Mouse (Mus musculus): Measurements from ENCODE around the gene D17H6S53E. TPM values are rescaled to one million over a fixed set of nuclear protein-coding genes. Genes with fewer than 3 reads are reported as not detected.

The D17H6S53E gene
- polyA plus RNA-seq, 1 experiment from 2014 or later: 10.1 TPM

- ATAC-seq (replicated peaks; ENCODE audit: extremely low read depth, insufficient read depth, low FRiP score): no peak
- H3K36me3 ChIP-seq (ENCODE audit: control insufficient read depth, insufficient read depth): peaks cover 45% of the 10 kb centered on the region
- H3K27me3 ChIP-seq (ENCODE audit: control insufficient read depth, insufficient read depth, low read length): no peaks in the 10 kb centered on the region
- no peak overlapping the region for H3K4me3 ChIP-seq (ENCODE audit: low read length)
- H3K27ac ChIP-seq (ENCODE audit: low read length): no peak overlapping the region
- H3K9me3 ChIP-seq (replicated peaks; ENCODE audit: control insufficient read depth, low read length): no peaks in the 10 kb centered on the region
- H3K9ac ChIP-seq (ENCODE audit: low read length): no peak overlapping the region; the same call in 1 of the 2 replicates
- H3K4me1 ChIP-seq (ENCODE audit: control insufficient read depth, insufficient read depth, low read length): no peaks in the 10 kb centered on the region
- H3K4me2 ChIP-seq (ENCODE audit: low read depth, low read length): no peak overlapping the region
- 89% methylated on average over 12 of the region's 12 CpGs for WGBS
Measured at GRCm38 (mm10) chr17:35096597-35096996, 29.6 kb upstream of the D17H6S53E start.

- H3K36me3 ChIP-seq (ENCODE audit: control insufficient read depth, insufficient read depth): peaks cover 47% of the 10 kb centered on the region
- no peak overlapping the region for H3K27ac ChIP-seq (ENCODE audit: low read length)
- no peak overlapping the region for H3K4me3 ChIP-seq (ENCODE audit: low read length)
- H3K9me3 ChIP-seq (replicated peaks; ENCODE audit: control insufficient read depth, low read length): no peaks in the 10 kb centered on the region
- WGBS: 89% methylated on average over 12 of the region's 12 CpGs
- H3K4me1 ChIP-seq (ENCODE audit: control insufficient read depth, insufficient read depth, low read length): no peaks in the 10 kb centered on the region
- no peak overlapping the region for H3K4me2 ChIP-seq (ENCODE audit: low read depth, low read length)
- no peak for ATAC-seq (replicated peaks; ENCODE audit: extremely low read depth, insufficient read depth, low FRiP score)
- no peak overlapping the region for H3K9ac ChIP-seq (ENCODE audit: low read length)
- H3K27me3 ChIP-seq (ENCODE audit: control insufficient read depth, insufficient read depth, low read length): no peaks in the 10 kb centered on the region
Measured at GRCm38 (mm10) chr17:35097164-35097655, 29.0 kb upstream of the D17H6S53E start.

DNA sequence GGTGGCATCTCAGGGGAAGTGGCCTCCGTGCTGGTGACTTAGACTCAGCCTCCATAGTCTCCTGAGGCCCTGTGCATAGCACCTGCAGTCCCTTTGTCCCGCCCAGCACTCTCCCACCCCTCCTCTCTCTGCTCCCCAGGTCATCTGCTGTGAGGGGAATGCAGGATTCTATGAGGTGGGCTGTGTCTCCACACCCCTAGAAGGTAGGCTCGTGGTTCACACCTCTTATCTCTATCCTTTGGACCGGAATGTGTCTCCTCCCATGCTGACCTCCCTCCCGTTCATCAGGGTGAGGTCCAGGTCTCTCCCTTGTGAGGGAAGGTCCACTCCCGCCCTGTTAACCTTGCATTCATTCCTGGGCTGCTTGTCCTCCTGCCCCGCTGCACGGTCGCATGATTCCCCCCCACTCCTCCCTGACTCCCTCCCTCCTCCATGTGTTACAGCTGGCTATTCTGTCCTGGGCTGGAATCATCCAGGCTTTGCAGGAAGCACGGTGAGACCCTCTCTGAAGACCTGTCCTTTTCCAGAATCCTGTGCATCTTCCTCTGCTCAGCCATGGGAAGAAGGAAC lies 25.9 kb upstream of the D17H6S53E start:
- peaks cover 39% of the 10 kb centered on the region for H3K36me3 ChIP-seq (ENCODE audit: control insufficient read depth, insufficient read depth)
- no peak overlapping the region for H3K9ac ChIP-seq (ENCODE audit: low read length)
- peaks cover 2% of the 10 kb centered on the region; the same call in 1 of the 2 replicates for H3K4me1 ChIP-seq (ENCODE audit: control insufficient read depth, insufficient read depth, low read length)
- no peak overlapping the region for H3K4me3 ChIP-seq (ENCODE audit: low read length)
- H3K27me3 ChIP-seq (ENCODE audit: control insufficient read depth, insufficient read depth, low read length): no peaks in the 10 kb centered on the region
- no peak overlapping the region for H3K4me2 ChIP-seq (ENCODE audit: low read depth, low read length)
- no peaks in the 10 kb centered on the region for H3K9me3 ChIP-seq (replicated peaks; ENCODE audit: control insufficient read depth, low read length)
- 57% methylated on average over 10 of the region's 10 CpGs for WGBS
- H3K27ac ChIP-seq (ENCODE audit: low read length): no peak overlapping the region
- no peak for ATAC-seq (replicated peaks; ENCODE audit: extremely low read depth, insufficient read depth, low FRiP score)

DNA sequence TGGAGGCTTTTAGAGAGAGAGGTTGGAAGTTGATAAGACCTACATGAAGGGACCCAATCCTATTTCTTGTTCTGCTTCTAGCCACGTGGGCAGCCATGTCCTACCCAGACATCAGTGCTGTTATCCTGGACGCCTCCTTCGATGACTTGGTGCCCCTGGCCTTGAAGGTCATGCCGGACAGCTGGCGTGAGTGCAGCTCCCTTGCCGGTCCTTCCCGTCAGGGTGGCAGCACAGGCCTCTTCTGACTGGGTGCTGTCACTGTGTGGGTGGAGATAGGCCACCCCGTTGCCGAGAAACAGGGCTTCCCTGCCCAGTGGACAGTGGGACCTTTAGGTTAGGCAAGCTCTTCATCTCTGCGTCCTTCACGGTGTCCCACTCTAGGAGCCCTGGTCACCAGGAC lies 25.0 kb upstream of the D17H6S53E start:
- no peak for ATAC-seq (replicated peaks; ENCODE audit: extremely low read depth, insufficient read depth, low FRiP score)
- Histone ChIP-seq H3K27ac (ENCODE audit: low read length) (no peak overlapping the region), H3K9me3 (replicated peaks; ENCODE audit: control insufficient read depth, low read length) (no peaks in the 10 kb centered on the region), H3K9ac (ENCODE audit: low read length) (no peak overlapping the region), H3K27me3 (ENCODE audit: control insufficient read depth, insufficient read depth, low read length) (no peaks in the 10 kb centered on the region), H3K4me2 (ENCODE audit: low read depth, low read length) (no peak overlapping the region), H3K36me3 (ENCODE audit: control insufficient read depth, insufficient read depth) (peaks cover 39% of the 10 kb centered on the region), H3K4me3 (ENCODE audit: low read length) (no peak overlapping the region), H3K4me1 (ENCODE audit: control insufficient read depth, insufficient read depth, low read length) (peaks cover 4% of the 10 kb centered on the region; the same call in 1 of the 2 replicates)
- WGBS: 83% methylated on average over 11 of the region's 11 CpGs

GRCm38 (mm10) chr17:35102299-35102698 lies 23.9 kb upstream of the D17H6S53E start:
- 54% methylated on average over 8 of the region's 8 CpGs for WGBS
- peaks cover 6% of the 10 kb centered on the region; the same call in 1 of the 2 replicates for H3K4me1 ChIP-seq (ENCODE audit: control insufficient read depth, insufficient read depth, low read length)
- no peaks in the 10 kb centered on the region for H3K27me3 ChIP-seq (ENCODE audit: control insufficient read depth, insufficient read depth, low read length)
- H3K4me2 ChIP-seq (ENCODE audit: low read depth, low read length): no peak overlapping the region
- no peak for ATAC-seq (replicated peaks; ENCODE audit: extremely low read depth, insufficient read depth, low FRiP score)
- H3K4me3 ChIP-seq (ENCODE audit: low read length): no peak overlapping the region
- H3K27ac ChIP-seq (ENCODE audit: low read length): no peak overlapping the region
- peaks cover 32% of the 10 kb centered on the region for H3K36me3 ChIP-seq (ENCODE audit: control insufficient read depth, insufficient read depth)
- no peak overlapping the region for H3K9ac ChIP-seq (ENCODE audit: low read length)
- H3K9me3 ChIP-seq (replicated peaks; ENCODE audit: control insufficient read depth, low read length): no peaks in the 10 kb centered on the region

DNA sequence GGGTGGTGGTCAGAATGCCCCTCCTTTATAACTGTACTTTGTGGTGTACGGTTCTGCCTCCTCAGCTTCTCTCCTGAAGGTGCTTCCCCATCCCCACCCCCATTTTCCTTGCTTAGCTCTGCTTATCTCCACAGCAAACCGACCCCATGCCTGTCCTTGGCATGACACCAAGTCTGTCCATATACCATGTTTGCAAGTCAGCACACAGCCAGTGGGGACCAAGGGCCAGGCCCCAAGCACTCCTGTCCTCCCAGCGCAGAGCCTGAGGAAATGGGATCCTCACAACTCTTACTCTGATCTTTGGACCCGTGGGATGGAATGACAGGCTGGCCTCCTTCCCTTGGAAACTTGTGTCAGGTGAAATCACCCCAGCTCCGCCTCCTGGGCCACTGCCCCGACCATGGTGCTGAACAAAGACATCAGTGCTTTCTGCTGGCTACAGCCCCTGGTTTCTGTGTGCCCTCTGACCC lies 22.9 kb upstream of the D17H6S53E start:
- H3K4me2 ChIP-seq (ENCODE audit: low read depth, low read length): no peak overlapping the region
- H3K36me3 ChIP-seq (ENCODE audit: control insufficient read depth, insufficient read depth): peaks cover 28% of the 10 kb centered on the region
- no peak overlapping the region for H3K27ac ChIP-seq (ENCODE audit: low read length)
- H3K9me3 ChIP-seq (replicated peaks; ENCODE audit: control insufficient read depth, low read length): no peaks in the 10 kb centered on the region
- H3K4me1 ChIP-seq (ENCODE audit: control insufficient read depth, insufficient read depth, low read length): peaks cover 6% of the 10 kb centered on the region; the same call in 1 of the 2 replicates
- WGBS: 46% methylated on average over 6 of the region's 6 CpGs
- H3K27me3 ChIP-seq (ENCODE audit: control insufficient read depth, insufficient read depth, low read length): no peaks in the 10 kb centered on the region
- H3K4me3 ChIP-seq (ENCODE audit: low read length): no peak overlapping the region
- no peak for ATAC-seq (replicated peaks; ENCODE audit: extremely low read depth, insufficient read depth, low FRiP score)
- H3K9ac ChIP-seq (ENCODE audit: low read length): no peak overlapping the region

DNA sequence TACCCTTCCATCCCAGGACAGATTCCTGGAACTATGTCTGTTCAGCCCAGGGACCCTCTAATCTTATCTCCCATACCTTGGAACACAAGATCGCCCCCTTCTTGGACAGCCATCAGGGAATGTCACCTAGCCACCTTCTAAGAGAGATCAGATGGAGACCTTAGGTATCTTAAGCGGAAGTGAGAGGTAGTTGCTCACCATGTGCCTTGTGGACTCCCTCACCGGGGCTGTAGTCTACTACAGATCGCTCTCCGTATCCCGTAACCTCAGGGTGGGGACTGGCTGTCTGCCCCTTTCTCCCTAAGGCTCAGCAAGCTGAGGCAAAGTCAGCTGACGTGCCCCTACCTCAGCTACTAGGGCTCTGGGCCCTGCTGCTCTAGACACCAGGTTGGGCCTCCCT lies 22.1 kb upstream of the D17H6S53E start:
- H3K27ac ChIP-seq (ENCODE audit: low read length): no peak overlapping the region
- H3K9ac ChIP-seq (ENCODE audit: low read length): no peak overlapping the region
- H3K4me2 ChIP-seq (ENCODE audit: low read depth, low read length): no peak overlapping the region
- H3K4me3 ChIP-seq (ENCODE audit: low read length): no peak overlapping the region
- H3K27me3 ChIP-seq (ENCODE audit: control insufficient read depth, insufficient read depth, low read length): no peaks in the 10 kb centered on the region
- WGBS: 83% methylated on average over 7 of the region's 7 CpGs
- no peaks in the 10 kb centered on the region for H3K9me3 ChIP-seq (replicated peaks; ENCODE audit: control insufficient read depth, low read length)
- peaks cover 6% of the 10 kb centered on the region; the same call in 1 of the 2 replicates for H3K4me1 ChIP-seq (ENCODE audit: control insufficient read depth, insufficient read depth, low read length)
- peaks cover 22% of the 10 kb centered on the region for H3K36me3 ChIP-seq (ENCODE audit: control insufficient read depth, insufficient read depth)
- ATAC-seq (replicated peaks; ENCODE audit: extremely low read depth, insufficient read depth, low FRiP score): no peak

DNA sequence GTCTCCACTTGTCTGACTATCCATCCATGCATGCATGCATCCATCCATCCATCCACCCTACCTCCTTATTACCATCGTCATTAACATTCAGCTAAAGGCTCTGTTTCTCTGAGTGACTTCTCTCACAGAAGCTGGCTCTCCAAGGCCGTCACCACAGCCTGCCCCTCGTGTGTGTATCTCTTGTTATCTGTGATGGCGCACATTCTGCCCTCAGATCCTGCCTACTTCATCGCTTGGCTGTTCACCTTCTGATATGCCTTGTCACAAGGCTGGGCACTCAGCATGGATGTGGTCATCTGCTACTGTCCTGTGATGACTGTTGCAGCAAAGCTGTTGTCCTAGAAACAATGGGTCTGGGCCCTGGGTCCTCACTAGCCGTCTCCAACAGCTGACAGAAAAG lies 21.4 kb upstream of the D17H6S53E start:
- Histone ChIP-seq H3K9me3 (replicated peaks; ENCODE audit: control insufficient read depth, low read length) (no peaks in the 10 kb centered on the region), H3K27me3 (ENCODE audit: control insufficient read depth, insufficient read depth, low read length) (no peaks in the 10 kb centered on the region), H3K9ac (ENCODE audit: low read length) (no peak overlapping the region), H3K4me3 (ENCODE audit: low read length) (no peak overlapping the region), H3K27ac (ENCODE audit: low read length) (no peak overlapping the region), H3K36me3 (ENCODE audit: control insufficient read depth, insufficient read depth) (peaks cover 18% of the 10 kb centered on the region), H3K4me1 (ENCODE audit: control insufficient read depth, insufficient read depth, low read length) (peaks cover 6% of the 10 kb centered on the region; the same call in 1 of the 2 replicates), H3K4me2 (ENCODE audit: low read depth, low read length) (no peak overlapping the region)
- 54% methylated on average over 6 of the region's 6 CpGs for WGBS
- no peak for ATAC-seq (replicated peaks; ENCODE audit: extremely low read depth, insufficient read depth, low FRiP score)

GRCm38 (mm10) chr17:35105740-35106389 lies 20.3 kb upstream of the D17H6S53E start:
- H3K4me1 ChIP-seq (ENCODE audit: control insufficient read depth, insufficient read depth, low read length): peaks cover 6% of the 10 kb centered on the region; the same call in 1 of the 2 replicates
- no peak overlapping the region for H3K4me3 ChIP-seq (ENCODE audit: low read length)
- H3K9ac ChIP-seq (ENCODE audit: low read length): no peak overlapping the region
- no peaks in the 10 kb centered on the region for H3K9me3 ChIP-seq (replicated peaks; ENCODE audit: control insufficient read depth, low read length)
- H3K27me3 ChIP-seq (ENCODE audit: control insufficient read depth, insufficient read depth, low read length): no peaks in the 10 kb centered on the region
- H3K4me2 ChIP-seq (ENCODE audit: low read depth, low read length): no peak overlapping the region
- peaks cover 12% of the 10 kb centered on the region for H3K36me3 ChIP-seq (ENCODE audit: control insufficient read depth, insufficient read depth)
- no peak for ATAC-seq (replicated peaks; ENCODE audit: extremely low read depth, insufficient read depth, low FRiP score)
- WGBS: 28% methylated on average over 13 of the region's 13 CpGs
- no peak overlapping the region for H3K27ac ChIP-seq (ENCODE audit: low read length)

All from heart, embryonic 16.5 days (tissue).